Mouse (Mus musculus): ENCODE measurements around the gene Myh13. TPM values are rescaled to one million over a fixed set of nuclear protein-coding genes. Genes with fewer than 3 reads are reported as not detected.

The Myh13 gene
- polyA plus RNA-seq (2015; fragmentation: Nextera tagmentation; extraction: Ambion mirVana), result not detected in 2 replicates

GRCm38 (mm10) chr11:67321358-67321757 is at the start of gene Myh13:
TSS of gene Myh13 (plus strand) at chr11:67321658.
- no peaks in the 10 kb centered on the region for H3K4me1 ChIP-seq (replicated peaks; ENCODE audit: control insufficient read depth, insufficient read depth, low read length)
- H3K9ac ChIP-seq (ENCODE audit: low read depth, low read length), result no peak within 1 kb of the TSS
- ATAC-seq, result no peak
- H3K27ac ChIP-seq (ENCODE audit: low read depth, low read length), result no peak within 1 kb of the TSS
- no peaks in the 10 kb centered on the region for H3K27me3 ChIP-seq (replicated peaks; ENCODE audit: control insufficient read depth, insufficient read depth, low read length)
- no peak within 1 kb of the TSS for H3K4me3 ChIP-seq (ENCODE audit: low read depth, low read length)
- H3K4me2 ChIP-seq (replicated peaks; ENCODE audit: low read depth), result no peak within 1 kb of the TSS
- H3K36me3 ChIP-seq (ENCODE audit: control insufficient read depth, insufficient read depth), result no peaks in the 10 kb centered on the region
- no peaks in the 10 kb centered on the region for H3K9me3 ChIP-seq (ENCODE audit: control insufficient read depth)
- no peak for TF ChIP-seq CTCF (IDR thresholded peaks at IDR 0.05; ENCODE audit: low read depth)
- 88% methylated on average over 7 of the region's 7 CpGs for WGBS

GRCm38 (mm10) chr11:67276601-67277174 is 44.8 kb upstream of the Myh13 start, which contains the start of gene Myh8:
TSS of gene Myh8 (plus strand) at chr11:67277124.
- no peak within 1 kb of the TSS for H3K4me2 ChIP-seq (replicated peaks; ENCODE audit: low read depth)
- no peaks in the 10 kb centered on the region for H3K27me3 ChIP-seq (replicated peaks; ENCODE audit: control insufficient read depth, insufficient read depth, low read length)
- H3K4me3 ChIP-seq (ENCODE audit: low read depth, low read length), result no peak within 1 kb of the TSS
- no peaks in the 10 kb centered on the region for H3K36me3 ChIP-seq (ENCODE audit: control insufficient read depth, insufficient read depth)
- H3K27ac ChIP-seq (ENCODE audit: low read depth, low read length), result no peak within 1 kb of the TSS
- no peaks in the 10 kb centered on the region for H3K9me3 ChIP-seq (ENCODE audit: control insufficient read depth)
- no peak for TF ChIP-seq CTCF (IDR thresholded peaks at IDR 0.05; ENCODE audit: low read depth)
- 71% methylated on average over 10 of the region's 10 CpGs for WGBS
- no peak within 1 kb of the TSS for H3K9ac ChIP-seq (ENCODE audit: low read depth, low read length)
- H3K4me1 ChIP-seq (replicated peaks; ENCODE audit: control insufficient read depth, insufficient read depth, low read length), result no peaks in the 10 kb centered on the region
- ATAC-seq, result no peak

- ATAC-seq, result no peak
- no peak overlapping the region for H3K4me3 ChIP-seq (ENCODE audit: low read depth, low read length)
- no peak for TF ChIP-seq CTCF (IDR thresholded peaks at IDR 0.05; ENCODE audit: low read depth)
- WGBS, result 77% methylated on average over 1 of the region's 1 CpGs
- no peak overlapping the region for H3K4me2 ChIP-seq (replicated peaks; ENCODE audit: low read depth)
- 0 out of 2 replicates have a peak, but pooled peaks cover 4% of the 10 kb centered on the region for H3K9me3 ChIP-seq (ENCODE audit: control insufficient read depth)
- H3K27me3 ChIP-seq (replicated peaks; ENCODE audit: control insufficient read depth, insufficient read depth, low read length), result no peaks in the 10 kb centered on the region
- no peak overlapping the region for H3K9ac ChIP-seq (ENCODE audit: low read depth, low read length)
- H3K27ac ChIP-seq (ENCODE audit: low read depth, low read length), result no peak overlapping the region
- no peaks in the 10 kb centered on the region for H3K4me1 ChIP-seq (replicated peaks; ENCODE audit: control insufficient read depth, insufficient read depth, low read length)
- H3K36me3 ChIP-seq (ENCODE audit: control insufficient read depth, insufficient read depth), result no peaks in the 10 kb centered on the region
Measured at GRCm38 (mm10) chr11:67293440-67293839, 28.0 kb upstream of the Myh13 start.

GRCm38 (mm10) chr11:67313733-67314452 is 7.6 kb upstream of the Myh13 start:
- H3K4me2 ChIP-seq (replicated peaks; ENCODE audit: low read depth), result no peak overlapping the region
- no peak overlapping the region for H3K27ac ChIP-seq (ENCODE audit: low read depth, low read length)
- no peak overlapping the region for H3K4me3 ChIP-seq (ENCODE audit: low read depth, low read length)
- 52% methylated on average over 15 of the region's 15 CpGs for WGBS
- H3K4me1 ChIP-seq (replicated peaks; ENCODE audit: control insufficient read depth, insufficient read depth, low read length), result no peaks in the 10 kb centered on the region
- TF ChIP-seq CTCF (IDR thresholded peaks at IDR 0.05; ENCODE audit: low read depth), result no peak
- ATAC-seq, result no peak
- no peaks in the 10 kb centered on the region for H3K27me3 ChIP-seq (replicated peaks; ENCODE audit: control insufficient read depth, insufficient read depth, low read length)
- H3K9ac ChIP-seq (ENCODE audit: low read depth, low read length), result no peak overlapping the region
- no peaks in the 10 kb centered on the region for H3K36me3 ChIP-seq (ENCODE audit: control insufficient read depth, insufficient read depth)
- H3K9me3 ChIP-seq (ENCODE audit: control insufficient read depth), result no peaks in the 10 kb centered on the region

GRCm38 (mm10) chr11:67326536-67326935 is 5.1 kb downstream of the Myh13 start:
- Histone ChIP-seq H3K27ac (ENCODE audit: low read depth, low read length) (no peak overlapping the region), H3K36me3 (ENCODE audit: control insufficient read depth, insufficient read depth) (no peaks in the 10 kb centered on the region), H3K9ac (ENCODE audit: low read depth, low read length) (no peak overlapping the region), H3K27me3 (replicated peaks; ENCODE audit: control insufficient read depth, insufficient read depth, low read length) (no peaks in the 10 kb centered on the region), H3K9me3 (ENCODE audit: control insufficient read depth) (no peaks in the 10 kb centered on the region), H3K4me1 (replicated peaks; ENCODE audit: control insufficient read depth, insufficient read depth, low read length) (no peaks in the 10 kb centered on the region), H3K4me3 (ENCODE audit: low read depth, low read length) (no peak overlapping the region), H3K4me2 (replicated peaks; ENCODE audit: low read depth) (no peak overlapping the region)
- WGBS, result 73% methylated on average over 2 of the region's 2 CpGs
- ATAC-seq, result no peak
- no peak for TF ChIP-seq CTCF (IDR thresholded peaks at IDR 0.05; ENCODE audit: low read depth)

- no peak overlapping the region for H3K4me3 ChIP-seq (ENCODE audit: low read depth, low read length)
- no peak for TF ChIP-seq CTCF (IDR thresholded peaks at IDR 0.05; ENCODE audit: low read depth)
- H3K27ac ChIP-seq (ENCODE audit: low read depth, low read length), result no peak overlapping the region
- no peak overlapping the region for H3K9ac ChIP-seq (ENCODE audit: low read depth, low read length)
- ATAC-seq, result no peak
- no peaks in the 10 kb centered on the region for H3K9me3 ChIP-seq (ENCODE audit: control insufficient read depth)
- H3K36me3 ChIP-seq (ENCODE audit: control insufficient read depth, insufficient read depth), result no peaks in the 10 kb centered on the region
- WGBS, result 51% methylated on average over 3 of the region's 3 CpGs
- H3K4me2 ChIP-seq (replicated peaks; ENCODE audit: low read depth), result no peak overlapping the region
- no peaks in the 10 kb centered on the region for H3K27me3 ChIP-seq (replicated peaks; ENCODE audit: control insufficient read depth, insufficient read depth, low read length)
- H3K4me1 ChIP-seq (replicated peaks; ENCODE audit: control insufficient read depth, insufficient read depth, low read length), result no peaks in the 10 kb centered on the region
Measured at GRCm38 (mm10) chr11:67344556-67344955, 23.1 kb downstream of the Myh13 start.
